Mouse (Mus musculus) ES-Bruce4 (cell line): ENCODE measurements around the gene Sertad4. TPM values are rescaled to one million over a fixed set of nuclear protein-coding genes. Genes with fewer than 3 reads are reported as not detected.

Source experiments
- H3K27ac ChIP-seq: 2 replicates; pipeline ENCODE4 v1.5.1; 2012; ENCODE audit warnings: low read length, inconsistent platforms; ENCODE audit not compliant: insufficient read depth
- H3K27me3 ChIP-seq: 2 replicates; pipeline ENCODE4 v1.6.1; 2012; ENCODE audit warnings: mild to moderate bottlenecking, low read length, inconsistent platforms; ENCODE audit not compliant: control insufficient read depth, poor library complexity, insufficient read depth, severe bottlenecking
- H3K36me3 ChIP-seq: 2 replicates; pipeline ENCODE4 v1.6.1; 2012; ENCODE audit warnings: inconsistent platforms, mild to moderate bottlenecking, low read length, moderate library complexity; ENCODE audit not compliant: control insufficient read depth, poor library complexity, insufficient read depth, severe bottlenecking
- H3K4me1 ChIP-seq: one replicate; pipeline ENCODE4 v1.8.1; 2011; ENCODE audit warnings: low read length; ENCODE audit not compliant: control insufficient read depth, insufficient read depth
- H3K4me3 ChIP-seq: 2 replicates; pipeline ENCODE4 v1.5.1; 2011; ENCODE audit warnings: low read depth, mild to moderate bottlenecking, low read length
- H3K9ac ChIP-seq: 2 replicates; pipeline ENCODE4 v1.6.1; 2012; ENCODE audit warnings: low read depth, mild to moderate bottlenecking, inconsistent platforms; ENCODE audit not compliant: poor library complexity, severe bottlenecking
- H3K9me3 ChIP-seq: replicated peaks from 2 replicates; pipeline ENCODE4 v1.6.1; 2012; ENCODE audit warnings: mild to moderate bottlenecking, low read length, inconsistent platforms; ENCODE audit not compliant: control insufficient read depth, poor library complexity, insufficient read depth, severe bottlenecking
- CTCF ChIP-seq: IDR thresholded peaks from one replicate; pipeline ENCODE4 v1.8.1; 2011; ENCODE audit warnings: low read depth, low read length
- EP300 ChIP-seq: IDR thresholded peaks from 2 replicates; pipeline ENCODE4 v1.6.1; 2011; ENCODE audit warnings: low read depth, low read length; ENCODE audit not compliant: insufficient read depth
- POLR2A ChIP-seq: IDR thresholded peaks from one replicate; pipeline ENCODE4 v1.8.1; 2011; ENCODE audit warnings: low read length; ENCODE audit not compliant: insufficient read depth
- polyA plus RNA-seq: library from polyadenylated mRNA; stranded (reverse); fragments of >200 nt; gene quantifications from 2 replicates; pipeline ENCODE4 v1.2.4, GENCODE M21; 2011; ENCODE audit warnings: low read depth; ENCODE audit not compliant: missing spikeins, insufficient read depth, insufficient read length

The Sertad4 gene
- polyA plus RNA-seq, 1 experiment, result 12.0 TPM

- no peak overlapping the region for H3K9ac ChIP-seq
- H3K27me3 ChIP-seq, result no peaks in the 10 kb centered on the region; the same call in 1 of the 2 replicates
- no peak overlapping the region for H3K4me3 ChIP-seq
- no peaks in the 10 kb centered on the region for H3K9me3 ChIP-seq
- H3K4me1 ChIP-seq, result no peaks in the 10 kb centered on the region
- TF ChIP-seq CTCF (no peak), EP300 (no peak), POLR2A (no peak)
- no peaks in the 10 kb centered on the region for H3K36me3 ChIP-seq
- H3K27ac ChIP-seq, result no peak overlapping the region
Observed at GRCm38 (mm10) chr1:192812290-192812689, 43.3 kb downstream of the Sertad4 start.

- H3K9me3 ChIP-seq, result no peaks in the 10 kb centered on the region
- H3K9ac ChIP-seq, result no peak overlapping the region
- TF ChIP-seq CTCF (no peak), POLR2A (no peak), EP300 (no peak)
- no peaks in the 10 kb centered on the region for H3K4me1 ChIP-seq
- H3K27ac ChIP-seq, result no peak overlapping the region
- no peak overlapping the region for H3K4me3 ChIP-seq
- H3K27me3 ChIP-seq, result no peaks in the 10 kb centered on the region
- no peaks in the 10 kb centered on the region for H3K36me3 ChIP-seq
Observed at GRCm38 (mm10) chr1:192806168-192807157, 49.1 kb downstream of the Sertad4 start.

GRCm38 (mm10) chr1:192800338-192800737 lies 55.2 kb downstream of the Sertad4 start:
- Histone ChIP-seq H3K36me3 (no peaks in the 10 kb centered on the region), H3K27me3 (no peaks in the 10 kb centered on the region), H3K4me3 (no peak overlapping the region), H3K27ac (no peak overlapping the region), H3K9ac (no peak overlapping the region), H3K9me3 (no peaks in the 10 kb centered on the region), H3K4me1 (no peaks in the 10 kb centered on the region)
- TF ChIP-seq POLR2A, result no peak
- TF ChIP-seq CTCF, result no peak
- TF ChIP-seq EP300, result no peak

- Histone ChIP-seq H3K4me1 (no peaks in the 10 kb centered on the region), H3K27ac (no peak overlapping the region), H3K4me3 (no peak overlapping the region)
Observed at GRCm38 (mm10) chr1:192799165-192799991, 56.2 kb downstream of the Sertad4 start.

GRCm38 (mm10) chr1:192798212-192799164 lies 57.1 kb downstream of the Sertad4 start:
- Histone ChIP-seq H3K4me1 (no peaks in the 10 kb centered on the region), H3K27me3 (no peaks in the 10 kb centered on the region), H3K9me3 (no peaks in the 10 kb centered on the region), H3K4me3 (no peak overlapping the region), H3K36me3 (no peaks in the 10 kb centered on the region), H3K27ac (no peak overlapping the region), H3K9ac (no peak overlapping the region)
- no peak for TF ChIP-seq EP300
- TF ChIP-seq POLR2A, result no peak
- TF ChIP-seq CTCF, result no peak

More at GRCm38 (mm10) chr1:192799165-192799991, 56.2 kb downstream of the Sertad4 start:
- Histone ChIP-seq H3K9me3 (no peaks in the 10 kb centered on the region), H3K36me3 (no peaks in the 10 kb centered on the region), H3K27me3 (no peaks in the 10 kb centered on the region), H3K9ac (no peak overlapping the region)
- TF ChIP-seq CTCF (no peak), EP300 (no peak), POLR2A (no peak)
